Mouse (Mus musculus): ENCODE results near the gene Vill.

Gene Vill

DNA sequence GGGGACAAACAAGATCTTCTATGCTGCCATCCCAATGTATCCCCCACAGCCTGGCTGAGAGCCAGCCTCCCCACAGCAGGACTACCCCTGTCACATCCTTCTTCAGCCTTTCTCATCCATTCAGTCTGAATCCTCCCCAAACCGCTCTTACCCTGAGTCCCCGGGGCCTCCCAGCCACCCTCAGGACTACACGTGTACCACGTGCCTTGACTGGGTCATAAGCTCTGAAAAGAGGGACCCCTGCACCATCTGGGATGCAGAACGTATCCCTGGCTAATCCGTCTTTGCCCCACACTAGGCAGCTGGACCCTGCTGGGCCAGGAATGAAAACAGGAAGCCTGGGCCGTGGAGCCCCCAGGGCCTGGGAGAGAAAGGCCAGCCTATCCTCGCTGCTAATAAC is 29.5 kb downstream of the Vill start:
- no peak for DNase-seq

DNA sequence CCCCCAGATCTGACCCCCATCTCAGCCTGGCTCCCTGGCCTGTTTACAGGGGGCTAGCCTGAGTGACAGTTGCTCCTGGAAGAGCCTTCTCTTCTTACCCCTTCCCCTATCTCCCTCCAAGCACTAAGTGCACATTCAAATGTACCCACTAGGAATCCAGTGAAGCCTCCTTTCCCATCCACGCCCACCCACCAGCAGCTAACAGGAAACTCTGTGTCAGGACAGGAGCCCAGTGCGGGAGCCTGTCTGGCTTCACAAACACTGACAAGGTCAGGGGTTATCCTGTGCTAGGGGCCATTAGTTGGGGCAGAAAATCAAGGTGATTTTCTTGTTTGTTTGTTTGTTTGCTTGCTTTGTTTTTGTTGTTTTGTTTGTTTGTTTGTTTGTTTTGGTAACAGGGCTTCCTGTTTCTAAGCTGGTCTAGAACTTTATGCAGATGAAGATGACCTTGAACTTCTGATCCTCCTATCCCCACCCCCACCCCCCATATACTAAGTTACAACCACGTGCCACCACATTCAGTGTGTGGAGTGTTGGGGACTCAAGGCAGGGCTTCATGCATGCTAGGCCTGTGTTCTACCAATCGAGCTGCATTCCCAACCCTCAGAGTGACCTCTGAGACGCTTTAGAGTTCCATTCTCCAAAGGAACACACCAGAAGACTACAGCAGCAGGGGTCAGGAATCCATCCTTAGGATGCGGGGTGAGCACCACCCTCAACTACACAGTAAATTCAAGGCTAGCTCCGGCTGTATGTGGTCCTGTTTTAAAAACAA is 30.3 kb downstream of the Vill start:
- DNase-seq = no peak

DNA sequence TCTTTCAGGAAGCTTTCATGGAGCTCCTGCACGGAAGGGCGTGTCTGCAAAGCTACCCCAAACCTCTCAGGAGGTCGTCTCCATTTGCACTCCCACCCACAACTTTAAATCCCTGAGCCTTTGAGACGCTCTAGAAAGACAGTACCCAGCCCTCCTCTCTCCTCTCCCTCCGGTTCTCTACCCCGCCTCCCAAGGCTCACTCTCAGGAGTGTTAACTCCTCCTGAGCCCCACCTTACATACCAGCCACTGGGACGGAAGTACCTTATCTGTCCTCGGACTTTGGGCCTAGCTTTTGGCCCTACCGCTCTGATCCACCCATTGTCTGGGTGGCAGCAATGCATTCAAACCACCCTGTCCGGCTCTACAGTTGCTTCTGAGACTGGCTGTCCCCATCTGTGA is 31.4 kb downstream of the Vill start:
- DNase-seq = no peak

- no peak for DNase-seq
Measured at GRCm38 (mm10) chr9:119086451-119086850, 33.9 kb downstream of the Vill start.

DNA sequence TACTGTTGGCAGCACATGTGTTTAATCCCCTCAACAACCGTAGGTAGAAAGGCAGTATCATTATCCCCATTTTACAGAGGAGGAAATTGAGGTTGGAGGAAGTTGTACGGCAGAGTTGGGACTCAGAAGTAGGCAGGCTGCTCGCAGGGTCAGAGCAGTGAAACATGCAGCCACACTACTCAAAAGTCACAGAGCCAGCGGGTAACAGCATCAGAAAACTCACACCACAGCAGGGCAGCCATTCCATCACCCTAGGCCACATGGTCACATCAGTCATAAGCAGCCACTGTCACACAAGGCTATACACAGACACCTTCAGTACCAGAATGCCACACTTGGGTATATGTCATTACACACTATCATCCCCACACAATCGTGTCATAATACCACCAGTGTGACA is 34.7 kb downstream of the Vill start:
- DNase-seq = no peak

DNA sequence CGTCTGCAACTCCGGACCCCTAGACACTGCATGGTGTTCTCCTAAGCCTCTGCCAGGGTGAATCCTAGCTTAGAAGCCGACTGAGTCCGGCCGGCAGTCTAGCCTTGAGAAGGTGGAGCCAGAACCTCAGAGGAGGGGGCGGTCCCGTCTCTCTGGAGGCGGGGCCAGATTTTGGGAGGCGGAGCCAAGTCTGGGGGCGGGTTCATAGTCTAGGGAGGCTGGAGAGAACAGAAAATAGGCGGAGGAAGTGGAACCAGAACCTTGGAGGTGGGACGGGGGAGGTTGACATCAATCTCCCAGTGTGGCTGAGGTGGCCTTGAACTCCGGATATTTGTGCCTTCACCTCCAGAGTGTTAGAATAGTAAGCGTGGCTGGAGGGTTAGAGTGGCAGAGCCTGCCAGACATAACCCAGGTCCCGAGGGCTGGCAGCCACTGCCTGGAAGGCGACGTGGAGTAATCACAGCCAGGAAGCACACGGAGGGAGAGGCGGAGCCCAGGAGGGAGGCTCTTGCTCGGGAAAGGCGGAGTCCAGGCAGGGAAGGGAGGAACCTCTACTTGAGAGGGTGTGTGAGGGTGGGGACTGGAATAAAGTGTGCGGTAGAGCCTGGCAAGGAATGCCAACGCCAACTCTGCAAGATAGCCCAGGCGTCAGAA is 35.7 kb downstream of the Vill start:
- peak; percentile 69 to 80 for DNase-seq

GRCm38 (mm10) chr9:119089437-119089836 is 36.9 kb downstream of the Vill start:
- no peak for DNase-seq

DNA sequence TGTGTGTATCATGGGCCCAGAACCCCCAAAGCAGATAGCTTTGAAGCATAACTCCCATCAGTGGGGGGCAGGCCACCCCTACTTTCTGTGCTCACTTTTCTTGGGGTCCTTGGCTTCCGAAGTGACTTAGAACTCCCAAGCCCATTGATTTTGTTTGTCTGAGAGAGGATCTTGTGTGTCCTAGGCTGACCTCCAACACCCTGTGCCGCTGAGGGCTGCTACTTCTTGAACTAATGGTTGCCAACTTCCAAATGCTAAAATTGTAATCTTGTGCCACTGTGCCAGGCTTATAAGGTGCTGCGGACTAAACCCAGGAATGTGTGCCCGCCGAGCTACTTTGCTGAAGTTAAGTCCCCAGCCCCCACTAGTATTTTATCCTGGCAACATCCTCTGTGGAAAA is 37.9 kb downstream of the Vill start:
- DNase-seq = no peak

DNA sequence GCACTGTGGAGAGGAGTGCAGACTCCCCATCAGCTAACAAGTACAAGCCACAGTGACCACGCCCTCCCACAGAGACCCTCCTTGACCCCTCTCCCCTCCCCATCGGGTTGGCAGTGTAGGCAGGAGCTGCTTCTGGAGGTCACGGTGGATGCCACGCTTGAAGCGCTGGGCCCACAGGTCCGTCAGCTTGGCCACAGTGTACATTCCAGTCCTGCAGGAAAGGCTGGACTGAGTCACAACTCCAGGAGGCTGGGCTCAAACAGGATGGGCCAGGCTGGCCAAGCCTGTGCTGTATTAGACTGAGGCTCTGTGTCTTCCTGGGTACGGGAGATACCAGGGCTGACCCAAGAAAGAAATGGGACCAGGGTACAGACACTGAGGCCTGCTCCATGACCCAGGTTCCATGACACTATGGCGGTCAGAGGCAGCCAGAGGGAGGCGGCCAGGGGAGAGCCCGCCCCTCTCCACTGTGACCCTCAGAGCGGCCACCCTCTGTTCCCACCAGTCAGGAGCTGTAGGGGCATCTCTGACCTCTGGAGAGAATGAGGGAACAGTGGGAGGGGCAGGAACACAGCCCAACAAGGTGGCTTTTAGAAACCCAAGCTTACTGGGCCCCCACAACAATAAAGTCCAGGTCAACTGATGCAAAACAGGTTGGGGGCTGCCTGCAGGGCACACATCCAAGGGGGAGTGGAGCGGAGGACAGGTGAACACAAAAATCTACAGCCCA is 39.2 kb downstream of the Vill start:
- DNase-seq = no peak

DNA sequence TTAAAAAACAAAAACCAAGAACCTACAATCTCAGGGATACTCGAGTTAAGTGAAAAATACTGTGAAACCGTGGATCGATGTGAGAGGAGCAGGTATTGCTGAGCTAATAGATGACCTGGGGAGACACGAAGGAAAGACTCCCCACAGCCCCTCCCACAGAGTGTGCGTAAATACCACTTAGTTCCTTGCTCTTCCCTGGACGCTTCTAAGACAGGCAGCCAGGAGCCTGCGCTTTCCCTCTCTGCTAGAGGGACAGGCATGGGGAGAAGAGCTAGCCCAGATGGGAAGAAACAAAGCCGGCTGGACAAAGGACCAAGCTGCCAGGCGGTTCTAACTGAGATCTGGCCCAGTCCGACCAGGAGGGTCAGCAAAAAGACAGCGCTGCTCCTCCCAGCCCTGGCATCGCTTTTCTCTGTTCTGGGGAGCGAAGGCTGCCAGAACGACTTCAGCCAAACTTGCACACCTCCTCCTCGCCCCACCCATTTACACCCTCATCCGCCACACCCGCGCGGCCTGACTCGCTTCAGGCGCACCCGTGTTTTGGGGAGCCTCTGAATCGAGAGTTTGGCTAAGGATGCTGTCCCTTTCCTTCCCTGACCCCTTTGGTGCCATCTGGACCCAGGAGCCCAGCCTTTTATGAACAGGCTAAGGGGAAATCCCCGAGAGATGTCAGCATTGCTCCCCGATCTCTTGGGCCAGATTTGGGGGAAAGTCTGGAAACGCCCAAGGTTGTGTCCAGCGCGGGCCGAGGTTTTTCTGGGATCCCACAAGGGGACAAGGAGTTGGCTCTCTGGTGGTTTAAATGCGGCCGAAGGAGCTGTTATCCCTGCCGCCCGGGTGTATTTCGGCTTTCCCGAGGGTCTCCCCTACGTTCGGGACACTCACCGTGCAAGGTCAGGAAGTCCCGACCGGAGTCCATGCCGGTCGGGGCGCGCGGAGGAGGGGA is 40.2 kb downstream of the Vill start:
- no peak for DNase-seq

DNA sequence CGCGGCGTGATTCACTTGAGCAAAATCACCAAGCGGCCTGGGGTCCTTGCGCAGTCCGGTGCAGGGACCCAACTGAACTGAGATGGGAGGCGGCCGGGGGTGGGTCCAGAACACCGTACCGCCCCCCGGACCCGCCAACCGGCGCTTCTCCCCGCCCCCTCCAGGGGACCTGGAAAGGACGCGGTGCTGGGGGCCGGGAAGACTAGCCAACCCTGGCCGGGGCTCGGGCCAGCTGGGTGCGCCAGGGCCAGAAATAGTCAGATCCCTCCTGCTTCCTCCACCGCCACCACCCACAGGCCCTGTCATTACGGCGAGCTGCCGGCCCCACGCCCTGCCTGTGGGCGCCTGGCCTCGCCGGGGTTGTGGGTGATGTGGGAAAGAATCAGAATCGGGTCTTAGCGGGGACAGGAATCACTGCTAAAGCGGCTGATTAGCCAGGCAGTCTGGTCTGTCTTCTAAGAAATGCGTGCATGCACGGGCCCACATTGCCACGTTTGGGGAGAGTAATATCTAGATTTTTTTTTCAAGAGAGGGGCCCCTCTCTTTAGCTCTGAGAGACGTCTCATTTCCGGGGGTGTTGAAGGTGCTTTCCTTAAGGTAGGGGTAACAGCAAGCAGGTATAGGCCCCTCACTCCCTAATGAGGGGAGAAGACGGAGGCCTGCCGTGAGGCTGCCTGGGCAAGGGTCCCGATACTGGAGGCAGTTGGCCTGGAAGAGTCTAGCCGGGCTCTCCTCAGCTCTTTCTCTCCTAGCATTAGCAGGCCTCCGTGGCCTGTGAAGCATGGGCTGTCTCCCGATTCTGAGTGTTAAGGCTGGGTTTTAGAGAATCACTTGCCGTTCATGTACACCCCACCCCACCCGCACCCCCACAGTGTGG is 41.1 kb downstream of the Vill start, which contains the start of gene Plcd1:
Gene Plcd1 (minus strand): TSS at position 84 of the 877 bp plus-strand sequence.
- DNase-seq = peak; percentile 32 to 49

DNA sequence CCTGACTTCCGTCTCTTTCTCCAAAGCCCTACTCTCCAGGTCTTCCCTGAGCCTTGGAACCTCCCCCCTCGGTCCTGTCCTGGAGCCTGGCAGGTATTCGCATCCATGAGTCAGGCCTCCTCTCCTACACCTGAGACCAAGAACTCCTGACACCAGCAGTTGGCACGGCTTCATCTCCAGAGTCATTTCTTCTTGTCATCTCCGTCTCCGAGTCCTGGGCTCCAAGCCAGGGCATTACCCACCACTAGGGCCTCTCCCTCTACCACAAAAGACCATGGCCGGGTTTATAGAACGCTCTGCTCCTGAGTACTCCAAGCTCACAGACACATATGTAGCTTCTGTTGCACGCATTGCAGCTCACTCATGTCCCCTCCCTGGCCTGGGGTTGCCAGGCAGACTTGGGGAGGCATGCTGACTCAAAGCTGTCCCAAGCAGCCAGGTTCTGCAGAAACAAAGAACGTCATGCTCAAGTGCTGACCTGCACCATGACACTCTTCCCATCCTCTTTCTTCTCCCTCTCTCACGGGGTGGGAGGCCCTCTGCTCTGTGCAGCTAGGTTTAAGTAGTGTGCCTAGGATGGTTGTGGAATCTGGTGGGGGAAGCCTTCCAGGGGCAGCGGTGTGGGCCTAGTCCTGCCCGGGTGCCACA is 42.0 kb downstream of the Vill start:
- no peak for DNase-seq

- peak in 1 of 2 experiments; percentile 9 for DNase-seq
Measured at GRCm38 (mm10) chr9:119100177-119100898, 47.8 kb downstream of the Vill start.

DNA sequence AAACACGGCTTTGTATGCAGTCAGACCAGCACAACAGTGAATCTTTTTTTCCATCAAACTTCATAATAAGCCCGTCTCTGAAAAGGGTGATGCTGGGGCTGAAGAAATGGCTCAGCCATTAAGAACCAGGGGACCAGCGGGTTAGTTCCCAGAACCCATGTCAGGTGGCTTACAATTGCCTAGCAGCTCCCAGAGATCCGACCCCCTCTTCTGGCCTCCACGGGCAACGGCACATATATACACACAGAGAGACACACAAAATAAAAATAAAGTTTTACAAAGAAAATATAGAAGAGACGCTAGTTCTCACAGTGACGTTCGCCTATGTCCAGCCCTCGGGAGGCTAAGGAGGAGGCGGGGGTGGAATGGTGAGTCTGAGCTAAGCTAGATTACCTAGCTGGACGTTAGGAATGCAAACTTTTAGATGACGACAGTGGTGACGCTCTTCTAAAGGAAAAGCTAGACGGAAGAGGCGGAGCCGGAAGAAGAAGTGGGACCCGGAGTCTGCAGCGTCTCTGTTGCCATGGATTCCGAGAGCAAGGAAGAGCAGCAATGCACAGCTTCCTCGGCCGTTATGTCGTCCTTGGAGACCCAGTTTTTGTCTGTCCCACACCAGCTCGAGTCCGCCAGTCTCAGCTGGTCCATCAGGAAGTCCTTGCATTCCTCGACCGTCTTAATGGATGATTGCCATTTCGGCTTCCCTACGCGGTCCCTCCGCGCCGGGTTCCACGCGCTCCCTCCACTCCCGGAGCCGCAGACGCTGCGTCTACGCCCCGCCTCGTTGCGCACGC is 49.6 kb downstream of the Vill start, which contains the start of gene Dlec1:
Gene Dlec1 (plus strand): TSS at position 487 of the 791 bp plus-strand sequence.
- peak; percentile 50 to 57 for DNase-seq

DNA sequence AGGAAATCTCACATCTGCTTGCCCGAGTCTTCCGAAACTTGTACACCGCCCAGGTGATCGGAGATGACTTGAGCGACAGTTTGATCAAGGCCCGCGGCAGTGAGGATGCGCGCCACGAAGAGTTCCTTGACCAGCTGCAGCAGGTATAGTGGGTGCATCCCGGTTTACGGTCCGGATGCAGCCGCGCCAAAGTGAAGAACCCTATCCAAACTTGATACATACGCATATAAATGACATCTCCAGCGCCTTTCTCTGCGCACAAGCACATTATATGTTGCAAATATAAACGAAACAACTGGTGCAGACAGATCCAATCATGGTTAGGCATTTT is 50.2 kb downstream of the Vill start:
- peak in 1 of 2 experiments; percentile 17 for DNase-seq

- DNase-seq = no peak
Measured at GRCm38 (mm10) chr9:119107566-119107965, 55.0 kb downstream of the Vill start.

GRCm38 (mm10) chr9:119109685-119110353 is 57.2 kb downstream of the Vill start:
- no peak for DNase-seq

GRCm38 (mm10) chr9:119110640-119111039 is 58.1 kb downstream of the Vill start:
- no peak for DNase-seq

GRCm38 (mm10) chr9:119114911-119115310 is 62.3 kb downstream of the Vill start:
- no peak for DNase-seq

All from spleen, adult 18-20 months (tissue).